Mouse (Mus musculus): ENCODE measurements around the gene Pafah1b2. TPM values are rescaled to one million over a fixed set of nuclear protein-coding genes. Genes with fewer than 3 reads are reported as not detected.

Pafah1b2 gene
- polyA plus RNA-seq, 2 experiments from 2014 or later: 59.9 to 63.9 TPM

- peak; percentile 43 for ATAC-seq
Observed at GRCm38 (mm10) chr9:46026058-46026849, 13.8 kb upstream of the Pafah1b2 start.

- ATAC-seq: no peak
Observed at GRCm38 (mm10) chr9:46023591-46023990, 11.1 kb upstream of the Pafah1b2 start.

GRCm38 (mm10) chr9:46019975-46020374, 7.5 kb upstream of the Pafah1b2 start:
- no peak for ATAC-seq

- ATAC-seq: no peak
Observed at GRCm38 (mm10) chr9:46018316-46018715, 5.8 kb upstream of the Pafah1b2 start.

GRCm38 (mm10) chr9:46016417-46016816, 3.9 kb upstream of the Pafah1b2 start:
- ATAC-seq: no peak

GRCm38 (mm10) chr9:46015831-46016230, 3.3 kb upstream of the Pafah1b2 start:
- no peak for ATAC-seq

- ATAC-seq: no peak
Observed at GRCm38 (mm10) chr9:46015081-46015551, 2.6 kb upstream of the Pafah1b2 start.

- ATAC-seq: no peak
Observed at GRCm38 (mm10) chr9:46014251-46014681, 1.8 kb upstream of the Pafah1b2 start.

- ATAC-seq: no peak
Observed at GRCm38 (mm10) chr9:46013616-46014015, 1.1 kb upstream of the Pafah1b2 start.

- ATAC-seq: peak; percentile 25
Observed at GRCm38 (mm10) chr9:46013009-46013586, 608 bp upstream of the Pafah1b2 start.

GRCm38 (mm10) chr9:46011094-46011970, 1.2 kb downstream of the Pafah1b2 start:
- no peak for ATAC-seq

- no peak for ATAC-seq
Observed at GRCm38 (mm10) chr9:46009669-46009983, 2.9 kb downstream of the Pafah1b2 start.

GRCm38 (mm10) chr9:46008931-46009668, 3.4 kb downstream of the Pafah1b2 start:
- ATAC-seq: no peak

GRCm38 (mm10) chr9:46006224-46006623, 6.3 kb downstream of the Pafah1b2 start:
- no peak for ATAC-seq

- no peak for ATAC-seq
Observed at GRCm38 (mm10) chr9:46004529-46004928, 8.0 kb downstream of the Pafah1b2 start.

GRCm38 (mm10) chr9:46003729-46004128, 8.8 kb downstream of the Pafah1b2 start:
- no peak for ATAC-seq

GRCm38 (mm10) chr9:45999009-45999408, 13.5 kb downstream of the Pafah1b2 start:
- ATAC-seq: no peak

- peak; percentile 41 for ATAC-seq
Observed at GRCm38 (mm10) chr9:45985229-45985567, 27.3 kb downstream of the Pafah1b2 start.

- ATAC-seq: peak; percentile 91
Observed at GRCm38 (mm10) chr9:45984409-45985228, 27.9 kb downstream of the Pafah1b2 start.

- ATAC-seq: no peak
Observed at GRCm38 (mm10) chr9:45983676-45984408, 28.6 kb downstream of the Pafah1b2 start.

- ATAC-seq: no peak
Observed at GRCm38 (mm10) chr9:45981331-45981730, 31.2 kb downstream of the Pafah1b2 start.
